Mouse (Mus musculus) urinary bladder, adult 2 months (tissue): ENCODE measurements around the gene Tmem184c. TPM values are rescaled to one million over a fixed set of nuclear protein-coding genes. Genes with fewer than 3 reads are reported as not detected.

Source experiments
- polyA plus RNA-seq: library from polyadenylated mRNA; depleted of rRNA; stranded (reverse); fragments of >200 nt; gene quantifications from 2 replicates; pipeline ENCODE4 v1.2.3, GENCODE M21; 2012; rRNA removed

Gene Tmem184c
- polyA plus RNA-seq, 1 experiment: 24.0 TPM

Other genes starting within 250 kb of the Tmem184c start
- gene Arhgap10, start 92.7 kb downstream of the Tmem184c start, polyA plus RNA-seq: 43.8 and 46.6 TPM in 2 replicates
- gene Prmt9, start 61.3 kb downstream of the Tmem184c start, polyA plus RNA-seq: 11.5 and 12.0 TPM in 2 replicates
- gene Ednra, start 113.8 kb upstream of the Tmem184c start, polyA plus RNA-seq: 10.1 and 12.0 TPM in 2 replicates